Mouse (Mus musculus) small intestine, adult 2 months (tissue): ENCODE measurements around the gene Mras.

Experiments used
- CTCF ChIP-seq: fragments of 200-500 bp; IDR thresholded peaks from 2 replicates; pipeline ENCODE4 v1.5.1; 2012; ENCODE audit warnings: low read depth, mild to moderate bottlenecking, control low read depth, inconsistent platforms, low read length, moderate library complexity, mixed read lengths; ENCODE audit not compliant: insufficient replicate concordance, insufficient read length; ENCODE audit errors: extremely low read depth
- POLR2A ChIP-seq: fragments of 200-500 bp; IDR thresholded peaks from 2 replicates; pipeline ENCODE4 v1.6.1; 2012; ENCODE audit warnings: low read depth, mild to moderate bottlenecking, control low read depth, inconsistent platforms, low read length, moderate library complexity

DNA sequence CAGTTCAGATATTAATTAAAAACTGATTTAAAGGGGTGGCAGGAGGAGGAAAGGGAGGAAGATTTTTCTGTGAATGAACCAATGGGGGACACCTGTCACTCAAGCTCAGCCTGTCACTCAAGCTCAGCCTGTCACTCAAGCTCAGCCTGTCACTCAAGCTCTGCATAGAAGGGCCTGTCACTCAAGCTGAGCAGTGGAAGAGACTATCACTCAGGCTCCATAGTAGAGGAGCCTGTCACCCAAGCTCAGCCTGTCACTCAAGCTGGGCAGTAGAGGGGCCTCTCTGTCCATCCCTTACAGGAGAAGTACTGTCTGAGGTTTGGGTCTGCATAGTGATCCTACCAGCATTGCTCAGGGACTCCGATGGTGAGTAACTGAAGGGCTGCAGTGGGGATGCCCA is 98.9 kb downstream of the Mras start:
- TF ChIP-seq POLR2A = no peak
- TF ChIP-seq CTCF = no peak
